Mouse (Mus musculus) spleen, adult 18-20 months (tissue): ENCODE results near the gene Ube2g2.
A peak's percentile ranks its signal among the peaks of the same experiment; 100 is the strongest.

Source experiments
- DNase-seq, 2 experiments: peaks; one replicate each; pipeline ENCODE4 v3.0.0; 2022; ENCODE audit warnings: mixed read lengths in 2 of 2

Gene Ube2g2

DNA sequence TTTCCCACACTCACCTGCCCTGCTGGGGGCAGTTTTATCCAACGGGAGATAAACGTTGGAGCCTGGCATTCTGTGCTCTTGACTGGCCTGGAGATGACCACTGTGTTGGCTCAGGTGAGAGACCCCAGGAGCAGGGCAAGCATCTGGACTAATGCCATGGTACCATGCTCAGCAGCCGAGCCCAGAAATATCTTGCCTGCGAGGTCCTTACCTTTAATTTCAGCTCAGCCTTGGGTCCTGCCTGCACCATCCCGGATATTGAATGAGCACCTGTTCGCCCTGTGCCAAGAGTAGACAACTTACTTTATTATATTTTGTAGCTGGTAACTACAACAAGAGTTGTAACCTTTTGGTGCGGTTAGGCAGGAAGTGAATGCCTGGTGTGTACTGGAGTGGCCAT is 15.2 kb upstream of the Ube2g2 start:
- peak in 1 of 2 experiments; percentile 23 for DNase-seq

DNA sequence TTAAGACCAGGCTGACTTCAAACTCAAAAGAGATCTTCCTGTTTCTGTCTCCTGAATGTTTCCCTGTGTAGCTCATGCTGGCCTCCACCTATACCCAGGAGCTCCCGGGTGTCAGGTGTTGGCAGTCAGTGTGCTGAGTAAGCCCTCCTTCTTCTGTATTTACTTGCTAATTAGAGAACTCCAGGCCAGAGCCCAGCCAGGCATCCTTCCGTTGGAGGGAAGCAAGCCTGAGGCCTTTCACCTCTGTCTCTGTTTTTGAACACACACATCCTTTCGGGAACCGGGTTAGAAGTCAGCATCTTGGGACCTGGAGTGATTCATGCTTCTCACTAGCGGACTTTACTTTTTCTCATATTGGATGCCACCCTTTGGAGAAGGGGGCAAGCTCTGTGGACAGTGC is 14.6 kb upstream of the Ube2g2 start:
- no peak for DNase-seq

DNA sequence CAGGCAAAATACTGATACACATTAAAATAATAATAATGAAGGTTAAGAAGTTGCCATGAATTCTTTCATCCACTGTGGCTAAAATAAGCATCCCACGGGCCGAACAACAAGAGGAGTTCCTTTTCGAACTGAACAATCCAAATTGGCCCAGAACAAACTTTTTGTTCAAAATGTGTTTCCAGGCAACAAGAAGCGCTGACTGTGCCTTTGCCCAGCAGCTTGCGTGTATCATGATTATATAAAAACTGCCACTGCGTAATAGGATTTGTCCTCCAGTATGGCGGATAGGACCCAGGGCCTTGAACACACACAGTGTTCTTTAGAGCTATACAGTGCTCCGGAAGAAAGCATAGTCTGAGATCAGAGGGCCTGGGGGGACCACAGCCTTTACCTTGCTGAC is 13.5 kb upstream of the Ube2g2 start:
- DNase-seq = no peak

DNA sequence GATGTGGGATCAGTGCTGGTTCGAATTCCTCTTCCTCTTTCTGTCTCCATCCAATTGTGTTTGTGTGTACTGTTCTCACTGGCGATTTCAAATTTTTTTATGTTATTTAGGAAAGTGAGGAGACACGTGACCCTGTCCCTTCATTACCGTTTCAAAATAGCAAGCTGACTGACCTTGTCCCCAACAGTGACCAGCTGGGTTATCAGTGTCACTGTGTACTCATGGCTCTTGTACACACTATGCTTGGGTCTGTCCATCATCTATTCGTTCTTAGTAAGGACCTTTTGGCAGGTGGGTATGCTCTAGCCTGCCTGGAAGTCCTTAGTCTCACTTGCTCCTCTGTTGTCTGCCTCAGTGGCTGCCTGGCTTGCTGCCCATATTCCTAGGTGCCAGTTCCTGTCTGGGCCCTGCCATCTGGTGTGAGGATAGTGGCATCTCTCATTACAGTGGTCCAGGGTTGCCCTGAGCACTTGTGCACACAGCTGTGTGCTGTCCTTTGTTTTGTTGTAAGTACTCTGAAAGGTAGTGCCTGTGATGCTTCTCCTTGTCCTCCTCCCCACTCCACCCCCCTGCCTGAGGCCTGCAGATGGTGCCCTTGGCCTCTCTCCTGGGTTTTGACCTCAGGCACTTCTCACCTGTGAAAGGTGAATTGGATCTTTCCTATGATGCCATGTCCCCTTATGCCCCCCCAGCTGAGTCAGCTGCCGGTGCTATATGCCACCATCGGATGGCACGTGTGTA is 11.7 kb upstream of the Ube2g2 start:
- no peak for DNase-seq

DNA sequence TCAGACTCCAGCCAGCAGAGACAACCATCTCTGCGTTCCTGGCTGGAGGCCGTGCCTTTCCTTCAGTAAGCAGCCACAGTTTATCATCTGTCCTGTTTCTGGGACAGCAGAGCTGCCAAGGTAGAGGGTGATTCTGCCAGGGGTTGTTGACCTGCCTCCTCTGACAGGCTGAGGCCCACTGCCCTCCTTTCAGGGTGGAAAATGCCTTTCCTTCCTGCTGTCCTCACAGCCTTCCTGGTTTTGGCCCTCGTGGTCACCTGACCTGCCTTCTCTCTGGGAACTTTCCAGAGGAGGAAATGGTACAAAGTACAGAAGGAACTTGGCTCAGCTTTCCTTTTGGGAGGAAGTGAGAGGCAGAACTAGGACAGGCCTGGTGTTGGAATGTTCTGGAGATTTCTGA is 8.7 kb upstream of the Ube2g2 start:
- DNase-seq = no peak

DNA sequence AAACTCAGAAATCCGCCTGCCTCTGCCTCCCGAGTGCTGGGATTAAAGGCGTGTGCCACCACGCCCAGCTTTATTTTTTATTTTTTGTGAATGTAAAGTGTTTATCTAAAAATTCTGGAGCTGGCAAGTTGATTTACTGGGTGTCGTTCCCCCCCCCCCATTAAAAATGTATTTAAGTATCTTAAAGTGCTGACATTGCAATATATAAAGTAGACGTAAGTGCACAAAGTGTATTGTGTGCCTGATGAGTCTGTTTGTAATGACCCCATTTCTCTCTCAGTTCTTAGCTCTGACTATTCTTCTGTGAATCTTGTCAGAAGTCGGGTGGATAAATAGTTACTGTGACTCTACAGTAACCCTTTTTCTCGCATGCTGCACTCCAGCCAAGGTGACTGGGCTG is 6.4 kb upstream of the Ube2g2 start:
- DNase-seq = no peak

DNA sequence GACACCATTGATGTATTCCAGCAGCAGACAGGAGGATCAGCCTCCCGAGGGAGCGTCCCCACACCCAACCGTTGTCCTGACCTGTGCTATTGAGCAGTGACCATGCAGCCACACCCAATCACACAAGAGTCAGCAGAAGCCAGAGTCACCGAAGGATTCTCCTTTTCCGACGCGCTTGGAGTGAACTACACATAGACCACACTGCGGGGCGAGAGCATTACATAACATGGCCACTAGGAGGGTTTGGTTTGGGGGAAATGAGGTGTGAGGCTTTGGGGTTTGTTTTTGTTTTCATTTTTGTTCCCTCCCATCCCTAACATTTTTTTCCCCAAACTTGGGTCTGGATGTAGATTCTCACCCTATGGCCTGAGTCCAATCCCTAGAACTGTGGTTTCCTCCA is 5.9 kb upstream of the Ube2g2 start:
- no peak for DNase-seq

DNA sequence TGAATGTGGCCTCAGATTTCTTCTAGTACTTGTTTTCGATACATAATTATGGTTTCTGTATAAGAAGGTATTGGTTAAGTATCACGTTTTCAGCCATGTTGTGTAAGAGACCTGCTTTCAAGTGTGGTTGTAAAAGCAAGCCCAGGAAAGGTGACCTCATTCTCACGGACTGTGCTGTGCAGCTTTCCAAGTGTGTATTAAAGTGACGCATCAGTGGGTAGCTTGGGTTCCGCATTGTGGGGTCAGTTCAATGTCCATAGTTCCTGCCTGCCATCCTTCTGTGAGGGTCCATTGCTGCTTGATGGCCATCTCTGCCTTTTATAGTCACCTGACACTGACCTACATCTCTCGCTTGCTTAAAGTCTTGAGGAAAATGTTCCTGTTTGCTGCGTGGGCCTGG is 5.1 kb upstream of the Ube2g2 start:
- DNase-seq = no peak

DNA sequence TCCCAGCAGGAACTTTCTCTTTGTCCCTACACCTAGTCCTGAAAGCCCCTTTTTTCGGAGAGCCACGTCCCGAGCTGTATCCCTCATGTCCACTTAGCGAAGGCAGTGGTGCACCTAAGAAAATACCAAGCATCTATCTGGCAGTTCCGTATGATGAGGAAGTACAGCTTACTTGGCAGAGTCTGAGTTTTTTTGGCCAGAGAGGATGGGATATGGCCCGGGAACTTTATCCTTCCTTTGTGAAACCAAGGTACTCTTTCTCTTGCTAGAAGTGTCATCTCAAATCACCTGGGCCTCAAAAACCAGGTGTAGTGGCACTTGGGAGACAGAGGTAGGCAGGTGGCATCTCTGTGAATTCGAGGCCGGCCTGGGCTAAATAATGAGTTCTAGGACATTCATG is 529 bp upstream of the Ube2g2 start:
- no peak for DNase-seq

DNA sequence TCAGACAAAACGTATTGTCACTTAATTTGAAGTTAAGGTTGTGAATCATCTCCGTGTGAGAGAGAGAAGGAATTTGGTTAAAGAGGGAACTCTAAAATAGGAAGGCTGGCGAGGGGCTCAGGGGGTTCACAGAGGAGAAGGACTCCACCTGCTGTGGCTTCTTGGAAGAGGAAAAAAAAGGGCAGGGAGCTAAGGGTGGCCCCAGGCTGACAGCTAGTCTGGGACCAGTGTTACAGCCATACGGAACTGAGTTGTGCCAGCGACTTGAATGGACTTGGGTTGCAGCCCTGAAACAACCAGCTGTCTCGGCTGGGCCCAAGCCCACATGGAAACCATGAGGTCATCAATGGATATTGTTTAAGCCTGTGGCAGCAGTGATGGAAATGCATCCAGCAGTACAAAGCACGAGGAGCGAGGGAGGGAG is 1.0 kb downstream of the Ube2g2 start:
- no peak for DNase-seq

DNA sequence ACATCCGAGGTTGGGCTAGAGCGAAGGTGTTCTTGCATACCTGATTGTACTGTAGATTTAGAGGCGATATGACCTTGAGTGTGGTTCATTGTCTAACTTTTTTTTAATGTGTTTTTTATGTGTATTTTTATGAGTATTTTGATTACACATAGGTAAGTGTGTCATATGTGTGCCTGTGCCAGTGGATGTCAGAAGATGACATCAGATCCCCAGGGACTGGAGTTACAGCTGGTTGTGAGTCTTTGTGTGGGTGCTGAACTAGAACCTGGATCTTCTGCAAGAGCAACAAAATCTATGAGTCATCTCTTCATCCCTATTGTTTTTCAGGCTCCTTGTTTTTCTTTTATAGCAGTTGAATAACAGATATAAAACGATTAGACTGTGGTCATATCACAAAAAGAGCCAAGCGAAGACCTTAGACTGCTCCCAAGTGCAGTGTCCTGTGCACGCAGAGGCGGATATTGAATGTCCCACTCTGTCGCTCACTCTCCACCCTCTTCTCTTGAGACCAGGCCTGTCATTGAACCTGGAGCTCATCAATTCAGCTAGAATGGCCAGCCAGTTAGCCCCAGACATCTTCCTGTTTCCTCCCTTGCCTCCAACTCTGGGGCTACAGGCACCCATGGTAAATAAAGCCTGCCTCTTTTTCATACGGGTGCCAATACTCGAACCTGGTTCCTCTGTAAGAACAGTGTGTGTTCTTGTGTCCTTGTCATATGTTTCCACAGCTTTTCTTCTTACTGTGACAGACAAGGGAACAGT is 1.7 kb downstream of the Ube2g2 start:
- no peak for DNase-seq

DNA sequence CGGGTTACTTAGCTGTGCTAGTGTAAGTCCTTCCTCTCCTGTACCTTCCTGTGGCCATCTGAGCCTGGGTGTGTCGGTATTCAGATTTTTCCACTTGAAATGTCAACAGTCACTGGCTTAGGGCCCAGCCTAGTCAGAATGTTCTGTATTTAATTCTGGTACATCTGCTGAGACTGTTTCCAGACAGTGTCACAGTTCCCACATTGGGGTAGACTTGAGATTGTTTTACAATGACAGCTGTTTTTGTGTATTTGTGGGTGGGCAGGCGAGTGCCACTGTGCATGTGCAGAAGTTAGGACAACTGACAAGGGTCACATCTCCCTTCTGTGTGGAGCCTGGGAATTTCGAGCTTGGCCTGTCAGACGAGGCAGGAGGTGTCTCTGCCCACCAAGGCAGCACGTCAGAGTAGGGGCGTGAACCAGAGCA is 2.5 kb downstream of the Ube2g2 start:
- DNase-seq = no peak

DNA sequence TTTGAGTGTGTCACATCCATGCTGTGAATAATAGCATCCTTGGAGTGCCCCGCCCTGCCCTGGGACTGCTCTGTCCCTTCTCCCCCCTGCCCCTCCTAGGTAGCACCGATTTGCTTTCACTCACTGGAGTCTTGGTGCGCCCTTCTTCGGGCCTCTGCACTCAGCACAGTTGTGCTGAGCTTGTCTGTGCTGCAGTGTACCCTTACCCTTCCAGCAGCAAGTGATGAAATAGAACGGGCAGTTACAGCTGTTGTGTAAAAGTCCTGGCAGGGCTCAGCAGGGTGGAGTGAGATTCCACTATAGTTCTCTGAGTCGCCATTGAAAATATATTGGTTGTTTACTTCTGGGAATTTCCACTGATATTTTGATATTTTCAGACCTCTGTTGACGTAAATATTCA is 4.0 kb downstream of the Ube2g2 start:
- DNase-seq = no peak

DNA sequence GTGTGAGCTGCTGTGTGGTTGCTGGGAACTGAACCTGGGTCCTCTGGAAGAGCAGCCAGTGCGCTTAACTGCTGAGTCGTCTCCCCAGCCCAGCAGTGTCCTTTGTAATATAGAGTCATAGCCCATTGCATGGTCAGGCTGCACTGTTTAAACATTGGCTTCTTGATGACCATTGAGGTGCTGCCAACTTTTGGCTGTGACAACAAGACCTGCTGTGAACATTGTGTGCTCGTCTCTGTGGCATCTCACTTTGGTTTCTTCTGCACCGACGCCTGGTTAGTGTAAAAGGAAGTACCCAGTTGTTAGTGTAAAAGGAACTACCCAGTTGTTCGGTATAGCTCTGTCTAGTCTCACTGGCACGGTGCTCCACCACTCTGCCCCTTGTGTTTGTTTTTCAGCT is 4.5 kb downstream of the Ube2g2 start:
- no peak for DNase-seq

DNA sequence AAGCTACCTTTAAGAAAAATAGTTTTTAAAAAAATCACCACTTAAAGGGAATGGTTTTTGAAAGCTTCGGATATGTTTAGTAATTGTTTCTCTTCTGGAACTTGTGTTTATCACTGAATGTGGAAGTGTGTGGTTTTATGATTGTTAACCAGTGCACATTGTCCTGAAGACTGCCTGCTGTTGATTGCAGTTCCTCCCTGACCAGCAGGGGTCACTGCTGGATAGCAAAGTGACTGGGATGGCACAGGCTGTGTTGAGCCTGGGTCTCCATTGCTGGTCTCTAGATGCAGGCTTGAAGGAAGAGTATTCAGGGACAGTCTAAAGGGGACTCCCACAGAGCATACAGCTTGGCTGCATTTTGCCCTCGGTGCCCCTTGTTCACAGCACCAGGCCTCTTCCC is 5.4 kb downstream of the Ube2g2 start:
- peak; percentile 67 to 86 for DNase-seq

DNA sequence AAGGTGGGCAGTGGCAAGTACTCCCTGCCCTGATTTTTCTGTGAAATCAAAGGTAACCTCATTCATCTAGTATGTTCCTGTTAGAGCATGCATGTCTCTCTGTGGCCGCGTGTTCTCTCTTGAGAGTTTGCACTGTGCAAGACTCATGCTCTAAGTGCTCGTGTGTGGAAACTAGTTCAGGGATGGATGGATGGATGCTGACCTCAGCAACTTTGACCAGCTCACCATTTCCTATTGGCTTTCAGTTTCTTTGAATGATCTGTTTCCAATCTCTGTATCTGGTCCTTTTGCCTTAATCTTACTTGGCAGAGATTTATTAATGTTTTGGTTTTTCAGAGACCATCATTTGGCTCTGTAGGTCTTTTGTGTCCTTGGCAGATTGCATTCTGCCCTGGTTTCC is 7.1 kb downstream of the Ube2g2 start:
- no peak for DNase-seq

DNA sequence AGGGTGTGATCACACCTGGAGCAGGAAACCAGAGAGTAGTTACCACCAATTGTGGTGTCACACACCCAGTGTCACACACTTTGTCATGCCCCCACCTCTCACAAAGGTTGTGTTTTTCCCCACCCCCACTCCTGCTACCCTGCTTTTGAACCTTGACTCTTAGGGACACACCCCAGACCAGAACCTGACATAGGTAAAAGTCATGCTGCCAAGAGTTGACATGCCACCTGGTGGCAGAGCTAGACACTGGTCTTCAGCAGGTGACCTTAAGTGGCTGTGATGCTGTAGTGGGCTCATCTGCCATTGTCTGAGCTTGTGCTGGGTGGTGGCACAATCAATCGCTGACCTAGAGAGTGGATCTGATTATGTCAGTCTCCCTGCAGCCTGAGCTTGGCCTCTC is 7.9 kb downstream of the Ube2g2 start:
- no peak for DNase-seq

DNA sequence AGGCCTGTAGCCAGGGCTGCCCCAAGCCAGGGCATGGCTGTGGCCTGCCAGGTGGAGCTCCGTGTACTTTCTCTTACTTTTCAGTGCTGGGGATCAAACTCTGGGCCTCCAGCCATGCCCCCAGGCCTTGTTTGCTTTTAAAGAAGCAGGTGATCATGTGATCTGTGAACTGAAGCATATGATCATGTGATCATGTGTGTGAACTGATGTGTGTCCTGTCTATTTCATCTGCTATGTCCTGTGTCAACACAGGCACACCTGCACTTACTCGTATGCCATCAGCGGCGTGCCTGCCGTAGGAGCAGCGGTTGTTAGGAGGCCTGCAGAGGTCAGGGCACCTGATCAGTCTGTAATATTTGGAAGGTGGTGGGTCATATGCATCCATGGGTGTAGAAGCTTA is 11.9 kb downstream of the Ube2g2 start:
- no peak for DNase-seq

DNA sequence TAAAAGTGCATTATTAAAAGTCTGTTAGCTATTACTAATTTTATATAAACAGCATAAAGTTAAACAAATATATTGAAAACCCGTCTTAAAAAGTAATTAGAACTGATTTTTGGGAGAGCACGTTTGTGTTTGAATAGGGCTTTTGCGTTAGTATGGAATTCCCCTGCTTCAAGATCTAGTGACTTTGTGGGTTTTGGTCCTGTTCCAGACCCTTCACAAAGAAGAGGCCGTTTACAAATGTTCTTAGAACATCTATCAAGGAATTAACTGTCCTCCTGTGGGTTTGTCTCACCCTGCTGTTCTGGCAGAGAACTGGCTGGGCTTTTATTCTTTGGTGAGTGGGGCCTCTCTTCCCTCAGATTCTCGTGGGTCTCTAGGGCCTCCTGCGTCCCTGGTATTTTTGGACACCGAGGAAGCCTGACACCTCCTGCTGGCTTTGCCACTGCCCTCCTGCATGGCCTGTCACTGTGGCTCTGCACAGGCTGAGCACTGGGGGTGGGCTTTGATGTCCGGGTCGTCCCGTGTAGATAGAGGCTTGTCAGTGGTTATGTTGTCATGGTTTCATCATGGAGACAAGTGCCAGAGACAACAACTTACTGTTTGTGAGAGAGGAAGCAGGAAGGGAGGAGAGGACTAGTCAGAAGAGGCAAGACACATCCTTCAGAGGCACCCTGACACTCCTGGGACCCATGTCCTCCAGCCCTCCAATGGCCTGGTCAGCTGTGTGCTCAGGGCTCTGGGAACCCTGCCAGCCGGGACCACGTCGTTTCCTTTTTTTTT is 12.6 kb downstream of the Ube2g2 start:
- no peak for DNase-seq

DNA sequence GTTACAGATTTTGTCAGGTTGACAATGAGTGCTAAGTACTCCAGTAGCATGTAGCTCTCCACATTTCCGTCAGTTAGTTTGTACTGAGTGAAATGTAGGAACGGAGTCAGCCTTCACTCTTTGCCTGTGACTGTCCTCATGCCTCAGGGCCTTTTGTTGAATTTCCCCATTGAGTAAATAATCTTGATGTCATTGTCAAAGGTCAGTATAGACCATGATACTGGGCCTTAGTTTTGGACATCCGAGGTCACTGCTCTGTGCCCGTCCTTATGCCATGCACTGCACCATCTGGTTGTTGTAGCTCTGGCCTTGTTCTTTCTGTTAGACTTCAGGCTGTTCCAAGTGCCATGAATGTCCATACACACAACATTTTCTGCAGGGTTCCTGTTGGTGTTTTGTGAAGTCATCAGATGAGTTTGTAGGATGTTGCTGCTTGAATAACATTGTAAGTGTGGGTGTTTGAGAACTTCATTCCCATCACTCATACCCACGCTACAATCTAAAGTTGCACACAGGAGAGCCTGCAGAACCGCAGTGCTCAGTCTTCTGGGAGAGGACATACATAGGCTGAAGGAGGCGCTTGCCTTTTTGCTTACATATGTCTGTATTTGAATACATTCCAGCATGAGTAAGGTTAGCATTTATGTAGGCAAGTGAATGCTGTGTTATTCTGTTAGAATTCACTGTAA is 14.3 kb downstream of the Ube2g2 start:
- no peak for DNase-seq

DNA sequence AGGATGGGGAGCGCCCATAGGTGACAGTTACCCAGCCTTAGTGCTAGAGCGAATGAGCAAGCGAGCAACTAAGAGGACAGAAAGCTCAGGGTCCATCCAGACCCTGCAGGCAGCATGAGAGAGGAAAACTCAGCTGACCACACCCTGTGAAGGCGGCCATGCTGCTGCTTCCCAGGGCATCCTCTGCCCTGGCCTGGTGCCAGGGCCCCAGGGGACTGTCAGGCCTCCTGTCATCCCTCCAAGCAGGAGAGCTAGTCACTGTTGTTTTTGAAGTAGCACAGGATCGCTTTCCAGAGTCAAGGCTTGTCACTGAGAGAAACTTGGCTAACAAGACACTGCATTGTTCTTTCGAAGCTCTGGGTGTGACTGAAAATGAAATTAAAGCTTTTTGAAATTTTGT is 16.9 kb downstream of the Ube2g2 start:
- no peak for DNase-seq

DNA sequence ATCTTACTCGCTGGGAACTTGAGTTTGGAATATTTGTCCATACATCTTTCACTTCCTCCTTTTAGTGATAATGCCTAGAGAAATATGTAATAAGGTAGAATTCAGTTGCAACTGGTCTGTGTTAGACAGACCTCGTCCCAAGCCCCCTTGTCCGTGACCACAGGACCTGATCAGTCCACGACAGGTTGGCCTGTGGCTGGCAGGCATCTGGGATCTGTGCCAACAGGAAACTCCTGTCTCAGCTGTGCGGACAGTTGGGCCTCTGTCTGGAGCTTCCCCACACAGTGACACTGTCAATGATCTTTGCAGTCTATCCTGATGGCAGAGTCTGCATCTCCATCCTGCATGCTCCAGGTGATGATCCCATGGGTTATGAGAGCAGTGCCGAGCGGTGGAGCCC is 21.1 kb downstream of the Ube2g2 start:
- no peak for DNase-seq

DNA sequence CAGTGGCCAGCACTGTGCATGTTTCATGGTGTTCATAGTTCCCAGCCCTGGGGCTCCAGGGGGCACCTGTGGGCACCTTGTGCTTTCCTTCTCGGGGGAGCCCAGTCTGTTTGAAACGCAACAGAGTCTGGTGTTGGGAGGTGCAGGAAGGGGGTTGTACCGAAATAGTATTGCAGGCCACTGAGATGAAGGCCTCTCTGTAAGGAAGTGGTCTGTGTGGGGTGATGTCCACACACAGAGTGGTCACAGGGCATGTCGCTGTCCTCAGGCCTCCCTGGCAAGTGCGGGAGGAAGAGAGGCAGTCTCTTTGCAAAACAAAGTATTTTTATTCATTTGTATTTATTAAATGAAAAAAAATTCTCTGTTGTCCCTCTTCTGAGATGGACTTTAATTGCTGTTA is 23.5 kb downstream of the Ube2g2 start:
- no peak for DNase-seq
